Mouse (Mus musculus) olfactory bulb, adult 2 months (tissue): ENCODE measurements around the gene Prnd.

Experiments
- CTCF ChIP-seq: fragments of 200-500 bp; IDR thresholded peaks from 2 replicates; pipeline ENCODE4 v1.5.1; 2012; ENCODE audit warnings: low read depth, mild to moderate bottlenecking, low read length, moderate library complexity; ENCODE audit not compliant: insufficient read depth
- POLR2A ChIP-seq: fragments of 200-500 bp; IDR thresholded peaks from 2 replicates; pipeline ENCODE4 v1.6.1; 2012; ENCODE audit warnings: mild to moderate bottlenecking, low read depth, low read length, moderate library complexity; ENCODE audit not compliant: insufficient read depth

DNA sequence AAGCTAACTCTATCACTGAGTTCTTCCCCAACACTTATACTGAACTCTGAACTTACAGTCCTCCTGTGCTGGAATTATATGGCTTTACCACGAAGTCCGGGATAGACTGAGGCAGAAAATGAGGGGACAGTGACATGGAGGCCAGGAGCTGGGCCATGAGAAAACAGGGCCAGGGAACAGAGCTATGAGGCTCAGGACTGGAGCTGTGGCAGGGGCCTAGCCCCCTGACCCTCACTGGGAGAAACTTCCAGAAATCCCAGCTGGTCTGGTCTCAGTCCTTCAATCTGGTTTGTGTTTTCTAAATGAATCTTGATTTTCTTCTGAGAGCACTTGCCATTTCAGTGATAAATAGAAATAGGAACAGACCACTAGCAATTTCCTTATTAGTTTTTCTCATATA lies 16.4 kb upstream of the Prnd start:
- TF ChIP-seq CTCF (no peak), POLR2A (no peak)
